Mouse (Mus musculus) neutrophil, adult 5-6 weeks (primary cell): ENCODE data around the gene D17H6S53E. TPM values are rescaled to one million over a fixed set of nuclear protein-coding genes. Genes with fewer than 3 reads are reported as not detected.

Experiments
- ATAC-seq: fragments of 151-379, 151-347 bp; 2 replicates; pipeline ENCODE4 v1.8.0; 2017; ENCODE audit warnings: mild to moderate bottlenecking, moderate TSS enrichment; ENCODE audit not compliant: insufficient number of reproducible peaks, poor library complexity, low FRiP score, severe bottlenecking; ENCODE audit errors: extremely low read depth
- total RNA-seq: library from RNA; stranded (forward); fragments of 200-1000 nt; gene quantifications from 2 replicates; pipeline ENCODE4 v1.2.3, GENCODE M21; 2017

D17H6S53E gene
- total RNA-seq, 1 experiment from 2014 or later: 48.5 TPM

DNA sequence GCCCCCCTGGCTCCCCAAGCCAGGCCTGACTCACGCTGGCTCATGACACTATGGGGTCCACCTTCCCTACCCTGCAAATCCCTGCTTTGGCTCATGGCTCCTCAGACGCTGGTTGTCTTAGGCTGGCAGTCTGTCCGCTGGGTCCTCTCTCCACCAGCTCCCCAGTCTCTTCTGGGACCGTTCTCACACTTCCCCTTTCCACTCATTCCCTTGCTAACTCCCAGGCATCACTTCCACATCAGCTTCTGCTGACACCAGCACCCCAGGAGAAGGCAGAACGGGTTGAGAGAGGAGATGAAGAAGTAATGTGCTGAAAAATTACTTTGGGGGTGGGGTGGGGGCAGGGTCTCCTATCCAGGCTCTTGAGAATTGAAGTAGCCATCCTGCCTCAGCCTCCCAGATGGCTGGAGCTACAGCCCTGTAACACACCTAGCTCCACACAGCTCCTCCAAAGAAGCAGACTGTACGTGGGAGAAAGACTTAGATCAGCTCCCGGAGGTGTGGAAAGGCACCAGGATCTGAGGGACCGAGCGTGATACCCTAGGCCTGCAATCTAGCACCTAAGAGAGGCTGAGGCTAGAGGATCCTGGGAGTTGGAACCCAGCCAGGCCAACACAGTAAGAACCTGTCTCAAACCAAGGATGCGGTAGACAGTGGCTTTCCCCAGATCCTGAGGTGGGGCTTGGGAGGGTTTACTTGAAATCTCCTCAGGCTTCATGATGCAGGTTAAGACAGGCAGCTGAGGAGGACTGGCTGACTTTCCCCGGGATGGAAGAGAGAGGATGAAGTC is 46.5 kb downstream of the D17H6S53E start:
- ATAC-seq: 0 out of 2 replicates have a peak, but pooled peaks have one; percentile 23

GRCm38 (mm10) chr17:35173329-35173728 is 47.2 kb downstream of the D17H6S53E start:
- ATAC-seq: peak; percentile 36; the same call in 1 of the 2 replicates

- no peak for ATAC-seq
These were observed 48.2 kb downstream of the D17H6S53E start for GRCm38 (mm10) chr17:35174201-35174977.

- ATAC-seq: no peak
These were observed 49.2 kb downstream of the D17H6S53E start for GRCm38 (mm10) chr17:35175382-35175781.

- ATAC-seq: no peak
These were observed 49.8 kb downstream of the D17H6S53E start, which contains the start of gene Aif1 for GRCm38 (mm10) chr17:35175968-35176367. Gene Aif1, minus strand, starts transcription at chr17:35176068.

Other genes with a start within 250 kb of the D17H6S53E start
- 2.8 and 3.8 TPM in 2 replicates for gene Zbtb12, start 246.9 kb upstream of the D17H6S53E start, total RNA-seq
- not detected in 2 replicates for gene Gm20547, start 244.3 kb upstream of the D17H6S53E start, total RNA-seq
- gene C2, start 228.1 kb upstream of the D17H6S53E start, total RNA-seq: not detected in 2 replicates
- gene Ehmt2, start 227.9 kb upstream of the D17H6S53E start, total RNA-seq: 87.4 and 99.7 TPM in 2 replicates
- gene Slc44a4, start 211.9 kb upstream of the D17H6S53E start, total RNA-seq: 0.98 and 1.4 TPM in 2 replicates
- gene Neu1, start 195.1 kb upstream of the D17H6S53E start, total RNA-seq: 66.7 and 66.9 TPM in 2 replicates
- 5.9 and 8.0 TPM in 2 replicates for gene Hspa1b, start 167.1 kb upstream of the D17H6S53E start, total RNA-seq
- gene Gm20481, start 156.5 kb upstream of the D17H6S53E start, total RNA-seq: not detected in 2 replicates
- gene Hspa1a, start 154.2 kb upstream of the D17H6S53E start, total RNA-seq: 5.6 and 6.4 TPM in 2 replicates
- not detected in 2 replicates for gene Hspa1l, start 153.7 kb upstream of the D17H6S53E start, total RNA-seq
- gene Lsm2, start 144.5 kb upstream of the D17H6S53E start, total RNA-seq: 10.1 and 11.4 TPM in 2 replicates
- 243 and 266 TPM in 2 replicates for gene Vars, start 125.4 kb upstream of the D17H6S53E start, total RNA-seq
- 0.61 and 1.2 TPM in 2 replicates for gene Vwa7, start 109.8 kb upstream of the D17H6S53E start, total RNA-seq
- gene Sapcd1, start 98.4 kb upstream of the D17H6S53E start, total RNA-seq: 2.0 and 2.6 TPM in 2 replicates
- gene Msh5, start 79.6 kb upstream of the D17H6S53E start, total RNA-seq: 4.7 and 7.0 TPM in 2 replicates
- gene Clic1, start 76.4 kb upstream of the D17H6S53E start, total RNA-seq: 394 and 439 TPM in 2 replicates
- 4.5 and 8.1 TPM in 2 replicates for gene Ddah2, start 67.3 kb upstream of the D17H6S53E start, total RNA-seq
- gene Ly6g6c, start 61.0 kb upstream of the D17H6S53E start, total RNA-seq: 0.49 TPM in 1 of 2 replicates, not detected in the other
- gene Mpig6b, start 60.2 kb upstream of the D17H6S53E start, total RNA-seq: 1.5 and 2.1 TPM in 2 replicates
- not detected in 2 replicates for gene Ly6g6e, start 49.5 kb upstream of the D17H6S53E start, total RNA-seq
- not detected in 2 replicates for gene Ly6g6d, start 48.3 kb upstream of the D17H6S53E start, total RNA-seq
- 0.49 TPM in 1 of 2 replicates, not detected in the other for gene Ly6g6f, start 40.8 kb upstream of the D17H6S53E start, total RNA-seq
- gene Abhd16a, start 37.1 kb upstream of the D17H6S53E start, total RNA-seq: 33.2 and 43.8 TPM in 2 replicates
- not detected in 2 replicates for gene Ly6g5c, start 18.1 kb upstream of the D17H6S53E start, total RNA-seq
- 0.58 and 1.5 TPM in 2 replicates for gene Ly6g5b, start 10.9 kb upstream of the D17H6S53E start, total RNA-seq
- 73.7 and 74.5 TPM in 2 replicates for gene Gpank1, start 4.9 kb upstream of the D17H6S53E start, total RNA-seq
- gene Csnk2b, start 4.3 kb upstream of the D17H6S53E start, total RNA-seq: 214 and 240 TPM in 2 replicates
- 0.58 TPM in 1 of 2 replicates, not detected in the other for gene Apom, start 5.7 kb downstream of the D17H6S53E start, total RNA-seq
- 159 and 160 TPM in 2 replicates for gene Bag6, start 8.8 kb downstream of the D17H6S53E start, total RNA-seq
- 73.3 and 76.1 TPM in 2 replicates for gene Prrc2a, start 38.5 kb downstream of the D17H6S53E start, total RNA-seq
- 5.3 and 8.0 TPM in 2 replicates for gene Aif1, start 49.7 kb downstream of the D17H6S53E start, total RNA-seq
- gene Lst1, start 62.1 kb downstream of the D17H6S53E start, total RNA-seq: 534 and 685 TPM in 2 replicates
- gene Ltb, start 68.1 kb downstream of the D17H6S53E start, total RNA-seq: 212 and 285 TPM in 2 replicates
- gene Tnf, start 75.6 kb downstream of the D17H6S53E start, total RNA-seq: 16.4 and 18.2 TPM in 2 replicates
- gene Lta, start 79.0 kb downstream of the D17H6S53E start, total RNA-seq: 6.6 and 9.9 TPM in 2 replicates
- 2.1 TPM in 1 of 2 replicates, not detected in the other for gene Gm16181, start 94.5 kb downstream of the D17H6S53E start, total RNA-seq
- 5.0 and 6.5 TPM in 2 replicates for gene Atp6v1g2, start 107.3 kb downstream of the D17H6S53E start, total RNA-seq
- 10.8 and 11.3 TPM in 2 replicates for gene Nfkbil1, start 109.4 kb downstream of the D17H6S53E start, total RNA-seq
- gene Ddx39b, start 115.4 kb downstream of the D17H6S53E start, total RNA-seq: 156 and 158 TPM in 2 replicates
- gene H2-D1, start 136.4 kb downstream of the D17H6S53E start, total RNA-seq: 2,114 and 2,381 TPM in 2 replicates
- 0.12 TPM in 1 of 2 replicates, not detected in the other for gene H2-Q1, start 194.0 kb downstream of the D17H6S53E start, total RNA-seq
- not detected in 2 replicates for gene H2-Q2, start 215.9 kb downstream of the D17H6S53E start, total RNA-seq